Mouse (Mus musculus) hindbrain, embryonic 14.5 days (tissue): ENCODE data around the gene Tmem163. TPM values are rescaled to one million over a fixed set of nuclear protein-coding genes. Genes with fewer than 3 reads are reported as not detected.

Experiments
- ATAC-seq: fragments of 200-750 bp; cut with Nextera tagmentation; 2 replicates; pipeline ENCODE4 v1.8.0; 2017; ENCODE audit warnings: moderate number of reproducible peaks, mild to moderate bottlenecking, moderate TSS enrichment, moderate library complexity; ENCODE audit not compliant: low FRiP score
- DNase-seq: peaks from one replicate; pipeline ENCODE4 v3.0.0-alpha.2; 2015; ENCODE audit warnings: low spot score
- H3K27ac ChIP-seq: fragments of 300-500 bp; sonication (generic); 2 replicates; pipeline ENCODE4 v1.5.1; 2014; ENCODE audit warnings: mild to moderate bottlenecking, moderate library complexity
- H3K27me3 ChIP-seq: fragments of 300-500 bp; sonication (generic); 2 replicates; pipeline ENCODE4 v1.6.1; 2014; ENCODE audit warnings: mild to moderate bottlenecking, low read length, mixed read lengths; ENCODE audit not compliant: control insufficient read depth, insufficient read depth
- H3K36me3 ChIP-seq: fragments of 300-500 bp; sonication (generic); replicated peaks from 2 replicates; pipeline ENCODE4 v1.6.1; 2014; ENCODE audit not compliant: control insufficient read depth, insufficient read depth
- H3K4me1 ChIP-seq: fragments of 300-500 bp; sonication (generic); replicated peaks from 2 replicates; pipeline ENCODE4 v1.6.1; 2014; ENCODE audit warnings: antibody characterized with exemption, low read length, mixed read lengths; ENCODE audit not compliant: control insufficient read depth, insufficient read depth
- H3K4me2 ChIP-seq: fragments of 300-500 bp; sonication (generic); replicated peaks from 2 replicates; pipeline ENCODE4 v1.6.1; 2014; ENCODE audit warnings: mild to moderate bottlenecking, moderate library complexity
- H3K4me3 ChIP-seq: fragments of 300-500 bp; sonication (generic); replicated peaks from 2 replicates; pipeline ENCODE4 v1.5.1; 2014; ENCODE audit warnings: mild to moderate bottlenecking, low read length
- H3K9ac ChIP-seq: fragments of 300-500 bp; sonication (generic); 2 replicates; pipeline ENCODE4 v1.6.1; 2014
- H3K9me3 ChIP-seq: fragments of 300-500 bp; sonication (generic); 2 replicates; pipeline ENCODE4 v1.6.1; 2016; ENCODE audit warnings: low read length; ENCODE audit not compliant: control insufficient read depth
- WGBS: fragments of 180-500 bp; shearing (Covaris S2); extraction: QIAGEN DNeasy Blood & Tissue Kit; methylation state at CpG from one replicate; pipeline ENCODE4 v1.1.7; 2014; 5-methylcytosine and 5-hydroxymethylcytosine counted together
- polyA plus RNA-seq: library from polyadenylated mRNA; unstranded; fragments of >200 nt; fragmentation: Nextera tagmentation; extraction: Ambion mirVana; gene quantifications from 2 replicates; pipeline ENCODE4 v1.2.1, GENCODE M21; 2014

The Tmem163 gene
- polyA plus RNA-seq, 1 experiment from 2014 or later, result 55.6 TPM

DNA sequence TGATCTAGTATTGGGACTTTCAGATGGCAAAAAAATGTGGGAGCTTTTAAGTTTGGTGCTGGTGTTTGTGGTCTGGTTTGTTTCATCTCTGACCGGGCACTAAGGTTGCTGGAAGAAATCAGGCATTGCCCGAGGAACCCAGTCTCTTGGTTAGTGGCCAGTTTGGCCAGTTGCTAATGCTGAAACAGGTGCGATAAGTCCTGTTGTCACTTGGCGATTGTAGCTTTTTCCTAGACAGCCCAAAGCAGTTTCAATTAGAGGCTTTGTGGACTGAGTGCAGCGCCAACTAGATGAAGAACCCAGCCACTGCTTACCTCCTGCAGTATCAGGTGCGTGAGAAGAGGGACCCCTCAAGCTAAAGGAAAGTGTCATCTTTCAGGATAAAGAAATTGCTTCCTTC, 226.0 kb downstream of the Tmem163 start:
- H3K9me3 ChIP-seq, result 0 out of 2 replicates have a peak, but pooled peaks cover under 1% of the 10 kb centered on the region
- no peak overlapping the region for H3K4me3 ChIP-seq
- no peak overlapping the region for H3K9ac ChIP-seq
- WGBS, result 89% methylated on average over 6 of the region's 6 CpGs
- no peak overlapping the region for H3K27ac ChIP-seq
- H3K36me3 ChIP-seq, result peaks cover 14% of the 10 kb centered on the region
- no peak overlapping the region for H3K4me2 ChIP-seq
- ATAC-seq, result no peak
- peaks cover 4% of the 10 kb centered on the region for H3K4me1 ChIP-seq
- no peak for DNase-seq
- H3K27me3 ChIP-seq, result no peaks in the 10 kb centered on the region

DNA sequence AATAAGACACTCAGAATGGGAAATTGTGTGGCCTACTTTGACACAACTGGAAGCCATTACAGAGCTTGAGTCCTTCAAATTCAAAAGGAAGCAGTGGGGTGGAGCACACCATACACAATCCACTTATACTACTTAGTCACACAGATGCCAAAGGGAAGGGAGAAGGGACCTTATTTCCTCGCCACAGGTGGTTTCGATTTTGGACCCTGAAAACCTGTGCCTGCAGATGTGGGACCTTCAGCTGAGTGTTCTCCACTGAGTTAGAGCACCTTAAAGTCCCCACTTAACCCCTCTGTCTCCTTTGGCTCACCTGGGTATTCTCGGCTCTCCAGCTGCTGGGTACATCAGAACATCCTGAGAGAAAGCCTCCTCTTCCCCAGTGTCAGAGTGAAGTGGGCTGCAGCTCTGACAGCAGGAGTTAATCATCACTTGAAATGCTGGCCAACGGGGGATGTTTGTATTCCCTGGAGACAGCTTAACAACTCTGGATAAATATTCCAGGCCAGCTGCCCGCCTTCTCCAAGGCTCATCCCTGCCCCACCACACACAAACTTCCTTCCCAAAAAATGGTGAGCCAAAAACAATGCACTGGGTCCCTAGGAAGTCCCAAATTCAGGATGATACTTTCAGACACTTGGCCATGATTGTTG, 234.4 kb downstream of the Tmem163 start:
- no peaks in the 10 kb centered on the region for H3K4me1 ChIP-seq
- WGBS, result 56% methylated on average over 5 of the region's 5 CpGs
- H3K36me3 ChIP-seq, result peaks cover 32% of the 10 kb centered on the region
- no peak overlapping the region for H3K27ac ChIP-seq
- ATAC-seq (no peak), DNase-seq (no peak)
- no peak overlapping the region for H3K4me2 ChIP-seq
- no peak overlapping the region for H3K9ac ChIP-seq
- no peak overlapping the region for H3K4me3 ChIP-seq
- H3K9me3 ChIP-seq, result 0 out of 2 replicates have a peak, but pooled peaks cover 5% of the 10 kb centered on the region
- H3K27me3 ChIP-seq, result no peaks in the 10 kb centered on the region

DNA sequence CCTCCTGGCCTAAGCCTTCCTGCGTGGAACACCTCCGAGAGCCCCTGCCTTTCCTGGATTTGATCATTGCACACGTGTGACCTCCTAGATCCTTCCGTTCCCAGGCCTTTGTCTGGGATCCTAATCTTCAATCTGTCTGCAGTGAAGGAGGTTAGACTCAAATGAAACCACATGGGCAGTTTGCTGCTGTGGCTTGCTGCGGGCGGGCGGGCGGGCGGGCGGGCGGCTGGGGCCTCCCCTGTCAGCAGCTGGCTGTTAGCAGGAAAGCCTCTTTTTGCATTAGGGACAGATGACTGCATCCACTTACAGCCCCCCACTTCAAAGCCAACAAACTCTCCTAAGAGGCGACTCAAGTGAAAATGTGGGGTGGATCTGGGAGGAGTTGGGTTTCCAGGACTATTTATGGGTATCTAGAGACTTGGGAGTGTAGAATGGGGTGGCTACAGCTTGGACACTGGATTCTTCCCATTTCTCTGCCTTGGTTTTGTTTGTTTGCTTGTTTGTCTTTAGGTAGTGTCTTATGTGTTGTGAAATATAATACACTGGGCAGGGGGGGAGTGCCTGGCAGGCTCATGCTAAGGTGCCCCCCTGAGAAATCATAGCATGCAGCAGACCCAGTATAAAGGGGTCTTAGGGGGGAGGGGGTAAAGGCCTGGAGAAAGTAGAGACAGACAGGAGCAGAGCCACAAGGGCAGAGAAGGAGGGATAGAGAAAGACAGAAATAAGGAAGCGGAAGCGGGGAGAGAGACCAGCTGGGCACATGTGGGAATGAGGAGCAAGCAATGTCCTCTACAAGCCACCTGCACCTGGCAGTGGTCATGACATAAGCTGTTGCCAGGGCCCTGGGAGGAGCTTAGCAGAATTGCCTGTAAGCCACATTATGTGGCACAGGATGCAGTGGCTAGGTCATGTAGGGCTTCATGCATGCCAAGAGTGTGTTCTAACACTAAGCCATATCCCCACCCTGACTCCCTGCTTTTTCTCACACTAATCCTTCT, 236.2 kb downstream of the Tmem163 start:
- Histone ChIP-seq H3K9me3 (0 out of 2 replicates have a peak, but pooled peaks cover 1% of the 10 kb centered on the region), H3K9ac (no peak overlapping the region), H3K4me3 (no peak overlapping the region), H3K27ac (no peak overlapping the region), H3K27me3 (no peaks in the 10 kb centered on the region), H3K36me3 (peaks cover 21% of the 10 kb centered on the region), H3K4me1 (no peaks in the 10 kb centered on the region; the same call in 1 of the 2 replicates), H3K4me2 (no peak overlapping the region)
- ATAC-seq (no peak), DNase-seq (no peak)
- 38% methylated on average over 14 of the region's 14 CpGs for WGBS

DNA sequence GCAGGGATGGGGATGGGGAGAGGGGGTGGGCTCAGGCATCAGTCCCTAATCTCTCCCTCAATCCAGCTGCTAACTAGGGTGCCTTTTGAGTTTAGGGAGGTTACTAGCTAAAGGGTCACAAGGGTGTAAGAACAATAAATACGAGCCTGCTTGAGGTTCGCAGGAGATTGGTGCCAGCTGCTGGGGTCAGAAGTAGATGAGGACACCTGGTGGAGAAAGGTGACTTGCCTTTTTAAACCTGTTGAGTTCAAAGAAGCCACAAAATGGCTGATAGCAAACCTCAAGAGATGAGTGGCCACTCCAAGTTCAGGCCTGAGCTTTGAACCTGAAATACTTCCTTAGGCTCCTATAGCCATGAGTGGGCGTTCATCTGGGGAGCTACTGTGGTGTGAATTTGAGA, 237.6 kb downstream of the Tmem163 start:
- 81% methylated on average over 3 of the region's 3 CpGs for WGBS
- ATAC-seq, result no peak

DNA sequence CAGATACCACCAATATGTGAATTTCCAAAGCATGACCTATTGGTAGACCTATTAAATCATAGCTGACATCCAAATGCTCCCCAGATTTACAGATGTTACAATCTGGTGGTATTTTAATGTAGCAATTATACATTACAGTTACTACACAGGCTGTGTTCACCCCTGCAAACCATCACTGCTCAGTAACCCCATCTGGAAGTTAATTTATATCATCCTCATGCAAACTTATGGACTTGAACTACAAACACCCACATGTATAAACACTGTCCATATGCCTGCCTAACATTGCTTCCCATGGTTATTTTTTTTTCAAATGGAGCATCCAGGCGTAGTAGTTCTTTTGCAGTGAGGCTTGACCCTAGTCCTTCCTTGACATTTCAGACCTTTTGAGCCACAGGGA, 238.3 kb downstream of the Tmem163 start:
- no peaks in the 10 kb centered on the region for H3K27me3 ChIP-seq
- no peak overlapping the region for H3K4me2 ChIP-seq
- WGBS, result 90% methylated on average over 1 of the region's 1 CpGs
- ATAC-seq (no peak), DNase-seq (no peak)
- H3K9me3 ChIP-seq, result no peaks in the 10 kb centered on the region
- H3K4me3 ChIP-seq, result no peak overlapping the region
- no peaks in the 10 kb centered on the region; the same call in 1 of the 2 replicates for H3K4me1 ChIP-seq
- H3K9ac ChIP-seq, result no peak overlapping the region
- H3K27ac ChIP-seq, result no peak overlapping the region
- 0 out of 2 replicates have a peak, but pooled peaks cover 5% of the 10 kb centered on the region for H3K36me3 ChIP-seq

More for the DNA sequence above, 237.6 kb downstream of the Tmem163 start:
- H3K36me3 ChIP-seq, result 0 out of 2 replicates have a peak, but pooled peaks cover 12% of the 10 kb centered on the region
- no peak overlapping the region for H3K27ac ChIP-seq
- H3K9ac ChIP-seq, result no peak overlapping the region
- H3K9me3 ChIP-seq, result no peaks in the 10 kb centered on the region
- H3K4me2 ChIP-seq, result no peak overlapping the region
- H3K4me3 ChIP-seq, result no peak overlapping the region
- no peaks in the 10 kb centered on the region for H3K27me3 ChIP-seq
- no peak for DNase-seq
- no peaks in the 10 kb centered on the region; the same call in 1 of the 2 replicates for H3K4me1 ChIP-seq

DNA sequence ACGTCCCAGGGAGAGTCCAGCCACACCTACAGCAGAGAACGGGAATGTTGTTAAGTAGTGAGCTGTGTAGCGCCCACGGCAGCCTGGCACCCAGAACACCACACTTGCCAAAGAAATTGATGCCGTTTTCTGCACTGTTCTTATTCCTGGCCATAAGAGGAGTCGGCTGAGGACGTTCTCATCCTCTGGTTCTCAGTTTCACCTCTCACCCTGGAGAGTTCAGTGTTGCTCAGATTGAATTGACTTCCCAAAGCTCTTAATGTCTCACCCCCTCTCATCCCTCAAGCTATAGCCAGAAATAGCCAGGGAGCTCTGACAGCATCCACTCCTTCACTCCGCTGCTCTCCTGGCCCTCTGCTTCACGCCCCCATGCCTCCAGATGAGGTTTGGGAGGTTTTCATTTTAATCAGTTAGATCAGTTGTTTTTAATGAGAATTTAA, 239.9 kb downstream of the Tmem163 start:
- Histone ChIP-seq H3K27ac (no peak overlapping the region), H3K4me3 (no peak overlapping the region), H3K4me2 (no peak overlapping the region), H3K4me1 (no peaks in the 10 kb centered on the region; the same call in 1 of the 2 replicates), H3K27me3 (no peaks in the 10 kb centered on the region), H3K9me3 (no peaks in the 10 kb centered on the region), H3K9ac (no peak overlapping the region), H3K36me3 (no peaks in the 10 kb centered on the region)
- no peak for DNase-seq
- 81% methylated on average over 9 of the region's 9 CpGs for WGBS
- ATAC-seq, result no peak

DNA sequence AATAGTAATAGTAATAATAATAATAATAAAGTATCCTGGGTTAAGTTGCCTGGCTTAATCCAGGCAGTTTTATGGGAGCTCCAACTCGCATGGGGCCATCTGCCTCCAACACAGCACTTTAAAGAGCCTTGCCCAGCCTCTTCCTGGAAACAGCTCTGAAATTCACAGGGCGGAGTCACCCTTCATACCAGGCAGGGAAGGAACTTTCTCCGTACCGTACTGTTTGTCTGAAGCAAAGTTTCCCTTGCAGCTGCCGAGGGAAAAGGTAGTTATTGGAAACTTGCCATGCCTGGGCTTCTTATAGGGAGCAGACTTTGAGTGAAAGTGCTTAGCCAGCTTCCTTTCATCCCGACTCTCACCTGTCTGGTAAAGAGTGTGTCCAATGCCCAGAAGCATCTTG, 242.3 kb downstream of the Tmem163 start:
- H3K9me3 ChIP-seq, result no peaks in the 10 kb centered on the region
- no peak overlapping the region for H3K27ac ChIP-seq
- WGBS, result 85% methylated on average over 6 of the region's 6 CpGs

More for the DNA sequence above, 242.3 kb downstream of the Tmem163 start:
- DNase-seq (no peak), ATAC-seq (no peak)
- no peak overlapping the region for H3K4me2 ChIP-seq
- peaks cover 7% of the 10 kb centered on the region for H3K4me1 ChIP-seq
- no peaks in the 10 kb centered on the region for H3K27me3 ChIP-seq
- H3K9ac ChIP-seq, result no peak overlapping the region
- H3K36me3 ChIP-seq, result no peaks in the 10 kb centered on the region
- no peak overlapping the region for H3K4me3 ChIP-seq
